Mouse (Mus musculus): ENCODE results near the gene Dynll1. TPM values are rescaled to one million over a fixed set of nuclear protein-coding genes. Genes with fewer than 3 reads are reported as not detected.

The Dynll1 gene
- polyA plus RNA-seq, 1 experiment from 2014 or later: 1,414 TPM

DNA sequence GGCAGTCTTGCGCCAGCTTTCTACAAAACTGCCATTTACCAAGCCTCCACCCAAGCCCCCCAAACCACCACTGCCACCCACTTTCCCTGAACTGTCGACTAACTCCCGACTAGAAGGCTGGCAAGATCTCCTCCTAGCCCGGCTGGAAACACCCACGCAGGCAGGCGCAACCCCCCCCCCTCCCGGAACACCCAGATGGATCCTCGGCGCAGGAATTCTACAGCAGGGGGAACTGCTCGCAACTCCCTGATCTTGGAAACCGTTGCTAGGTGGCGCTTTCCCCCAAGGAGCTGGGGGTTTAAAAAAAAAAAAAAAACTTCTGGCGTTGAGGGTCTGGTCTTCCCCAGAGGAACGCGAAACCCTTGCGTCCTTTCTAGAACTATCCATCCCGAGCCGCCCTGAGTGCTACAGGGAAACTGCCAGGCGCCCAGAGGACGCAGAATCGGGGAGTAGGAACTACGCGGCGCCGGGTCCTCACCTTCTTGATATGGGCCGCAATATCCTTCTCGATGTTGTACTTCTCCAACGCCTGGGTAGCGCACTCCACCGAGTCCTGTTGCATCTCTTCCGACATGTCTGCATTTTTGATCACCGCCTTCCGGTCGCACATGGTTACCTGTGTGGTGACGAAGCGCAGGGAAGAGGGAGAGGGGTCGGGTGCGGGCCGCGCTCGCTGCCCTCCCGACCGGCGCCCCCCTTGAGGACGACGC is 609 bp downstream of the Dynll1 start:
- Histone ChIP-seq H3K9ac (replicated peaks) (peak overlapping the region; percentile 91), H3K36me3 (peaks cover 34% of the 10 kb centered on the region), H3K9me3 (no peaks in the 10 kb centered on the region), H3K4me3 (replicated peaks) (peak overlapping the region; percentile 91), H3K27ac (peak overlapping the region; percentile 95), H3K27me3 (peaks cover 11% of the 10 kb centered on the region), H3K4me2 (replicated peaks) (peak overlapping the region; percentile 80), H3K4me1 (replicated peaks) (peaks cover 31% of the 10 kb centered on the region)
- WGBS: under 1% methylated on average over 44 of the region's 46 CpGs
- peak; percentile 59; the same call in 1 of the 2 replicates for ATAC-seq

GRCm38 (mm10) chr5:115296347-115296746 is 4.5 kb downstream of the Dynll1 start:
- ATAC-seq: no peak
- Histone ChIP-seq H3K27ac (0 out of 2 replicates have a peak overlapping the region, but pooled peaks have one; percentile 2), H3K4me1 (replicated peaks) (peaks cover 24% of the 10 kb centered on the region), H3K9ac (replicated peaks) (no peak overlapping the region), H3K4me2 (replicated peaks) (no peak overlapping the region), H3K27me3 (no peaks in the 10 kb centered on the region), H3K9me3 (no peaks in the 10 kb centered on the region), H3K4me3 (replicated peaks) (no peak overlapping the region), H3K36me3 (peaks cover 60% of the 10 kb centered on the region)
- 88% methylated on average over 10 of the region's 10 CpGs for WGBS

DNA sequence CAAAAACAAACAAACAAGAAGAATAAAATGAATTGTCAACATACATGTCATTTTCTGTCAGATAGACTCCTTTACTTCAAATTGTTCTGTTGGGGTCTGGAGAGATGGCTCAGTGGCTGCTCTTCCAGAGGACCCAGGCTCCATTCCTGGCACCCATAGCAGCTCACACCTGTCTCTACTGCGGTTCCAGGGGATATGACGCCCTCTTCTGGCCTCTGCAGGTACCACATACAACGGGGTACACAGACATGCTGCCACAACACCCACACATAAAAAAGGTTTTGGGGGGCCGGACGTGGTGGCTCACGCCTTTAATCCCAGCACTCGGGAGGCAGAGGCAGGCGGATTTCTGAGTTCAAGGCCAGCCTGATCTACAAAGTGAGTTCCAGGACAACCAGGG is 6.6 kb downstream of the Dynll1 start:
- Histone ChIP-seq H3K36me3 (peaks cover 79% of the 10 kb centered on the region), H3K4me3 (replicated peaks) (no peak overlapping the region), H3K9ac (replicated peaks) (no peak overlapping the region), H3K27me3 (no peaks in the 10 kb centered on the region), H3K27ac (no peak overlapping the region), H3K9me3 (no peaks in the 10 kb centered on the region), H3K4me1 (replicated peaks) (peaks cover 15% of the 10 kb centered on the region), H3K4me2 (replicated peaks) (no peak overlapping the region)
- ATAC-seq: no peak
- 91% methylated on average over 8 of the region's 8 CpGs for WGBS

- no peak for ATAC-seq
- Histone ChIP-seq H3K27ac (no peak overlapping the region), H3K4me3 (replicated peaks) (no peak overlapping the region), H3K9ac (replicated peaks) (no peak overlapping the region), H3K4me2 (replicated peaks) (no peak overlapping the region), H3K27me3 (no peaks in the 10 kb centered on the region), H3K36me3 (peaks cover 48% of the 10 kb centered on the region), H3K4me1 (replicated peaks) (peaks cover 6% of the 10 kb centered on the region), H3K9me3 (no peaks in the 10 kb centered on the region)
- 94% methylated on average over 3 of the region's 3 CpGs for WGBS
Measured at GRCm38 (mm10) chr5:115284735-115285134, 16.1 kb downstream of the Dynll1 start.

GRCm38 (mm10) chr5:115280050-115280687 is 20.6 kb downstream of the Dynll1 start:
- H3K4me1 ChIP-seq (replicated peaks): peaks cover 6% of the 10 kb centered on the region
- WGBS: 8% methylated on average over 17 of the region's 17 CpGs
- H3K9ac ChIP-seq (replicated peaks): peak overlapping the region; percentile 86
- H3K27ac ChIP-seq: peak overlapping the region; percentile 60; the same call in 1 of the 2 replicates
- peak overlapping the region; percentile 97 for H3K4me2 ChIP-seq (replicated peaks)
- no peaks in the 10 kb centered on the region for H3K9me3 ChIP-seq
- H3K4me3 ChIP-seq (replicated peaks): peak overlapping the region; percentile 96
- H3K36me3 ChIP-seq: peaks cover 22% of the 10 kb centered on the region
- no peaks in the 10 kb centered on the region for H3K27me3 ChIP-seq
- ATAC-seq: peak; percentile 48

GRCm38 (mm10) chr5:115279226-115280049 is 21.4 kb downstream of the Dynll1 start, which contains the start of gene Coq5:
TSS of gene Coq5 (plus strand) at chr5:115279666.
- H3K4me1 ChIP-seq (replicated peaks): peaks cover 6% of the 10 kb centered on the region
- peak within 1 kb of the TSS; percentile 86 for H3K9ac ChIP-seq (replicated peaks)
- peak within 1 kb of the TSS; percentile 60 for H3K27ac ChIP-seq
- 3% methylated on average over 45 of the region's 45 CpGs for WGBS
- H3K9me3 ChIP-seq: no peaks in the 10 kb centered on the region
- H3K36me3 ChIP-seq: peaks cover 16% of the 10 kb centered on the region
- H3K27me3 ChIP-seq: no peaks in the 10 kb centered on the region
- ATAC-seq: peak; percentile 89
- H3K4me3 ChIP-seq (replicated peaks): peak within 1 kb of the TSS; percentile 96
- H3K4me2 ChIP-seq (replicated peaks): peak within 1 kb of the TSS; percentile 97

GRCm38 (mm10) chr5:115278785-115279184 is 22.0 kb downstream of the Dynll1 start:
- H3K9ac ChIP-seq (replicated peaks): no peak overlapping the region
- WGBS: 64% methylated on average over 2 of the region's 2 CpGs
- peaks cover 10% of the 10 kb centered on the region for H3K36me3 ChIP-seq
- H3K4me1 ChIP-seq (replicated peaks): peaks cover 8% of the 10 kb centered on the region
- H3K4me3 ChIP-seq (replicated peaks): no peak overlapping the region
- no peaks in the 10 kb centered on the region for H3K9me3 ChIP-seq
- ATAC-seq: peak; percentile 13; the same call in 1 of the 2 replicates
- no peak overlapping the region for H3K27ac ChIP-seq
- H3K27me3 ChIP-seq: no peaks in the 10 kb centered on the region
- H3K4me2 ChIP-seq (replicated peaks): no peak overlapping the region

GRCm38 (mm10) chr5:115278053-115278452 is 22.7 kb downstream of the Dynll1 start:
- WGBS: 83% methylated on average over 1 of the region's 1 CpGs
- ATAC-seq: no peak

GRCm38 (mm10) chr5:115275998-115276397 is 24.8 kb downstream of the Dynll1 start:
- 31% methylated on average over 14 of the region's 14 CpGs for WGBS
- ATAC-seq: no peak
- peaks cover 23% of the 10 kb centered on the region for H3K4me1 ChIP-seq (replicated peaks)

More at GRCm38 (mm10) chr5:115278053-115278452, 22.7 kb downstream of the Dynll1 start:
- H3K36me3 ChIP-seq: peaks cover 3% of the 10 kb centered on the region; the same call in 1 of the 2 replicates
- peaks cover 16% of the 10 kb centered on the region for H3K4me1 ChIP-seq (replicated peaks)
- H3K27ac ChIP-seq: no peak overlapping the region
- H3K9me3 ChIP-seq: no peaks in the 10 kb centered on the region
- no peak overlapping the region for H3K4me2 ChIP-seq (replicated peaks)
- no peaks in the 10 kb centered on the region for H3K27me3 ChIP-seq
- H3K4me3 ChIP-seq (replicated peaks): no peak overlapping the region
- H3K9ac ChIP-seq (replicated peaks): no peak overlapping the region

GRCm38 (mm10) chr5:115274771-115275170 is 26.0 kb downstream of the Dynll1 start:
- Histone ChIP-seq H3K4me1 (replicated peaks) (peaks cover 29% of the 10 kb centered on the region), H3K4me3 (replicated peaks) (no peak overlapping the region), H3K27ac (no peak overlapping the region), H3K4me2 (replicated peaks) (no peak overlapping the region), H3K36me3 (no peaks in the 10 kb centered on the region), H3K9me3 (no peaks in the 10 kb centered on the region), H3K27me3 (no peaks in the 10 kb centered on the region), H3K9ac (replicated peaks) (no peak overlapping the region)
- no peak for ATAC-seq
- WGBS: 91% methylated on average over 1 of the region's 1 CpGs

More at GRCm38 (mm10) chr5:115275998-115276397, 24.8 kb downstream of the Dynll1 start:
- Histone ChIP-seq H3K27ac (no peak overlapping the region), H3K4me2 (replicated peaks) (no peak overlapping the region), H3K27me3 (no peaks in the 10 kb centered on the region), H3K9ac (replicated peaks) (no peak overlapping the region), H3K4me3 (replicated peaks) (no peak overlapping the region), H3K36me3 (no peaks in the 10 kb centered on the region), H3K9me3 (no peaks in the 10 kb centered on the region)

DNA sequence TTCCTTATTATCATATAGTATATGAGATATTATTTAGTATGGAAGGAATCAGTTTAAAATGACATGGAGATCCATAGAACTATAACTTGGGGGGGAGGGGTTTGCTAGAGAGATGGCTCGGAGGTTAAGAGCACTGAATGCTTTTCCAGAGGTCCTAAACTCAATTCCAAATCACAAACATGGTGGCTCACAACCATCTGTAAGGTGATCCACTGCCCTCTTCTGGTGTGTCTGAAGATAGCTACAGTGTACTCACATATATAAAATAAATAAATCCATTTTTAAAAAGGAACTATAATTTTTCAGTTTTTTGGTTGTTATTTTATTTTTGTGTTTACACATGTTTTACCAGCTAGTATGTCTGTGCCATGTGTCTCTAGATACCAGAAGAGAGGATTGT is 26.4 kb downstream of the Dynll1 start:
- Histone ChIP-seq H3K4me2 (replicated peaks) (no peak overlapping the region), H3K27me3 (no peaks in the 10 kb centered on the region), H3K4me1 (replicated peaks) (peaks cover 33% of the 10 kb centered on the region), H3K4me3 (replicated peaks) (no peak overlapping the region), H3K9me3 (no peaks in the 10 kb centered on the region), H3K27ac (no peak overlapping the region), H3K36me3 (no peaks in the 10 kb centered on the region), H3K9ac (replicated peaks) (no peak overlapping the region)
- no peak for ATAC-seq
- WGBS: 71% methylated on average over 1 of the region's 1 CpGs
